Mouse (Mus musculus): ENCODE measurements at regions not wholly inside any gene's neighbourhood (a gene's known extent, or its start where the extent isn't known, plus 50 kb on each side); places are given as distances from the start of the nearest gene placed in this dataset.
A peak's percentile ranks its signal among the peaks of the same experiment; 100 is the strongest.

DNA sequence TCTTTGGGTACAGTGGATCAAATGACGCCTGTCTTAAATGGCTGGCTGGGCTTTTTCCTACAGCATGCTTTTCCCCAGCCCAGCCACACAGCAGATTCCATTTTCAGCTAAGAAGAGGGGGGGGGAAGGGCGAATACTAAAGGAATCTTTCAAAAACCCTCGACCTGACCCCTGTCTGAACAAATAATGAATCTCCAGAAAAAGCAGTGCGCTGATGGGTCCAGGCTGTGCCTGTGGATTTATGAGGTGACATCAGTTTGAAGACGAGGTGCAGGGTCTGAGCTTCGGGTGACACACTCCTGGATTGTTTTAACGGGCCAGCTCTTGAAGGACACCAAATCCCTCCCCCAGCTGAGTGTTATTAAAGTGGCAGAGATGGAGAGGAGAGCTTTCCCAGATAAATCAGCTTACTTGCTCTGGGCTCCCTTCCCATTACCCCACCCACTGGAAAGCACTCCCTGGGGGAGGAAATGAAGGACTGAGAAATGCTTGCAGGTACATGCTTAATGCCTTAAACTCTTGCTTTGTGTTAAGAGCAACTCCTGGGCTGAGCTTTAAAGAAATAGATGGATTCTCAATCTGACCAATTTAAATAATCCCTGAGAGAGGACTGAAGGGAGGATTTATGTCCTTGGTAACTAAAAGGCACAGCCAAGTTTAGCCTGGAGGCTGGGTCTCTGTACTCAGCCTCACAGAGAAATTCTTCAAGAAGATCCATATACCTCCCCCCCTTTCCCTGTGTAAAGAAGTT, 348.0 kb upstream of the Tnp1 start:
- Histone ChIP-seq H3K4me2 (peak overlapping the region; percentile 47), H3K4me1 (replicated peaks) (peaks cover 72% of the 10 kb centered on the region), H3K36me3 (no peaks in the 10 kb centered on the region), H3K9ac (0 out of 2 replicates have a peak overlapping the region, but pooled peaks have one; percentile 3), H3K4me3 (no peak overlapping the region; the same call in 1 of the 2 replicates), H3K27ac (peak overlapping the region; percentile 94), H3K27me3 (no peaks in the 10 kb centered on the region), H3K9me3 (replicated peaks) (no peaks in the 10 kb centered on the region)
- whole genome bisulfite sequencing, result 6% methylated on average over 7 of the region's 7 CpGs
- peak; percentile 76 for ATAC-seq (replicated peaks; ENCODE audit: insufficient number of reproducible peaks, insufficient read depth, low FRiP score, low read depth)

DNA sequence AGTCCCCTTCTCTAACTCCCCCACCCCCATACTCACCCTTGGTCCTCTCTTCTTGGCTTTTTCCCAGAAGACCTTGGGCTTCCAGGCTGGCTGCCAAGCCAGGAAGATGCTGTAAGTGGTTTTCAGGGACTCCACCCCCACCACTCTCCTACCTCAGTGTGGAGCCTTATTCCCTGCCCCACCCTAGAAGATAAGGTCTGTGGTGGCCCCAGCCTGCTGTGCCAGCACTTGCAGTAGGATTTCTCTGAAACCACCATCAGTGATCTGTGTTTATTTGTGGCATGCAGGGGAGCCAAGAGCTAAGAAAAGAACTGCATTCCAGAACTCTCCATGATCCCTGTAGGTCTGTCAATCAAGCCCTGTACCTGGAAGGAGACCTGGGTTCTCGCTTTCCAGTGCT, 346.4 kb upstream of the Tnp1 start:
- peak; percentile 90 for ATAC-seq (replicated peaks; ENCODE audit: insufficient number of reproducible peaks, insufficient read depth, low FRiP score, low read depth)
- Histone ChIP-seq H3K4me2 (no peak overlapping the region), H3K27ac (peak overlapping the region; percentile 94), H3K4me1 (replicated peaks) (peaks cover 60% of the 10 kb centered on the region), H3K36me3 (no peaks in the 10 kb centered on the region), H3K27me3 (no peaks in the 10 kb centered on the region), H3K9me3 (replicated peaks) (no peaks in the 10 kb centered on the region), H3K9ac (no peak overlapping the region), H3K4me3 (no peak overlapping the region)
- 26% methylated on average over 1 of the region's 1 CpGs for WGBS

- H3K27me3 ChIP-seq, result no peaks in the 10 kb centered on the region
- no peak for ATAC-seq (replicated peaks; ENCODE audit: insufficient number of reproducible peaks, insufficient read depth, low FRiP score, low read depth)
- peaks cover 52% of the 10 kb centered on the region for H3K4me1 ChIP-seq (replicated peaks)
- no peak overlapping the region for H3K9ac ChIP-seq
- no peaks in the 10 kb centered on the region for H3K36me3 ChIP-seq
- no peak overlapping the region for H3K4me2 ChIP-seq
- 68% methylated on average over 7 of the region's 7 CpGs for WGBS
- H3K9me3 ChIP-seq (replicated peaks), result no peaks in the 10 kb centered on the region
- no peak overlapping the region for H3K4me3 ChIP-seq
- peak overlapping the region; percentile 94 for H3K27ac ChIP-seq
Measured at GRCm38 (mm10) chr1:73361300-73361699, 345.6 kb upstream of the Tnp1 start.

DNA sequence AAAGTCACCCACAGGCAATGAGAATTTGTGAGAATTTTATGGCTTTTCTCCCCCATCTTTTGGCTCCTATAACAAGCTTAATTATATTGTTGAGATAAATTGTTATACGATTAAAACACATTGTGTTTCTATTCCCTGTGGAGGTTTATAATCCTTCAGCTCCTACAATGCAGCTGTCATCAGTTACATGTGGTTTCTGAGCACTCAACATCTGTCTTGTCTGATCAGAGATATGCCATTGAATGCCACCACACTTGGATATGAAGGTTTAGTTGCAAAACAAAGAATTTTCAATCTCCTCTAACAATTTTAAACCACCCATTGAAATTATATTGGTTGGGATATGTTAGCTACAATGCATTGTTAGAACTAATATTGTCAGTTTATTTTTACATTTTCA, 338.7 kb upstream of the Tnp1 start:
- no peak for ATAC-seq (replicated peaks; ENCODE audit: insufficient number of reproducible peaks, insufficient read depth, low FRiP score, low read depth)
- no peaks in the 10 kb centered on the region for H3K27me3 ChIP-seq
- no peaks in the 10 kb centered on the region for H3K4me1 ChIP-seq (replicated peaks)
- no peak overlapping the region for H3K4me2 ChIP-seq
- H3K9me3 ChIP-seq (replicated peaks), result no peaks in the 10 kb centered on the region
- H3K4me3 ChIP-seq, result no peak overlapping the region
- H3K9ac ChIP-seq, result no peak overlapping the region
- no peaks in the 10 kb centered on the region for H3K36me3 ChIP-seq
- no peak overlapping the region for H3K27ac ChIP-seq
- 67% methylated on average over 1 of the region's 1 CpGs for WGBS

GRCm38 (mm10) chr1:73348476-73348875, 332.8 kb upstream of the Tnp1 start:
- H3K9me3 ChIP-seq (replicated peaks), result no peaks in the 10 kb centered on the region
- ATAC-seq (replicated peaks; ENCODE audit: insufficient number of reproducible peaks, insufficient read depth, low FRiP score, low read depth), result no peak
- H3K4me3 ChIP-seq, result no peak overlapping the region
- H3K36me3 ChIP-seq, result no peaks in the 10 kb centered on the region
- H3K4me2 ChIP-seq, result no peak overlapping the region
- H3K27ac ChIP-seq, result no peak overlapping the region
- no peak overlapping the region for H3K9ac ChIP-seq
- WGBS, result 39% methylated on average over 6 of the region's 6 CpGs
- H3K27me3 ChIP-seq, result no peaks in the 10 kb centered on the region
- H3K4me1 ChIP-seq (replicated peaks), result 0 out of 2 replicates have a peak, but pooled peaks cover 3% of the 10 kb centered on the region

DNA sequence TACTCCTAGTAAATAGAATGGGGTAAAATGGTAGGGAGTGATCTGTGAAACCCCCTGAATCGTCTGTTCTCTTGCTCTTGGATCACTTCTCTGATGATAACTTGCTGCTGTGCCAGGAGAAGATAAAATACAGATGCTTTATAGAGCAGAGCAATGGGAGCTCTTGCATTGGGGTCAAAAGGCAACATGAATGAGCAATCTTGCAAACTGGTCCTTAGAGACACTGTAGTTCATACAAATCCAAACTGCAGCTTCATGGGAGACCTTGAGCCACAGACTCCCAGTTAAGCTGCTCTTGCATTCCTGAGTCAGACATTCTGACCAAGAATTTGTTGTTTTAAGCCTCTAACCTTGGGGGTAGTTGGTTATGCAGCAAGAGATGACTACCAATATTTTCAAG, 328.9 kb upstream of the Tnp1 start:
- Histone ChIP-seq H3K4me1 (replicated peaks) (0 out of 2 replicates have a peak, but pooled peaks cover 3% of the 10 kb centered on the region), H3K27ac (no peak overlapping the region), H3K9me3 (replicated peaks) (no peaks in the 10 kb centered on the region), H3K4me3 (no peak overlapping the region), H3K4me2 (no peak overlapping the region), H3K36me3 (no peaks in the 10 kb centered on the region), H3K27me3 (no peaks in the 10 kb centered on the region), H3K9ac (no peak overlapping the region)
- no peak for ATAC-seq (replicated peaks; ENCODE audit: insufficient number of reproducible peaks, insufficient read depth, low FRiP score, low read depth)
- WGBS, result 44% methylated on average over 1 of the region's 1 CpGs

GRCm38 (mm10) chr1:73341911-73342310, 326.2 kb upstream of the Tnp1 start:
- no peak overlapping the region for H3K4me3 ChIP-seq
- 61% methylated on average over 5 of the region's 5 CpGs for WGBS
- H3K4me2 ChIP-seq, result no peak overlapping the region
- H3K27me3 ChIP-seq, result no peaks in the 10 kb centered on the region
- H3K9me3 ChIP-seq (replicated peaks), result no peaks in the 10 kb centered on the region
- no peaks in the 10 kb centered on the region for H3K4me1 ChIP-seq (replicated peaks)
- ATAC-seq (replicated peaks; ENCODE audit: insufficient number of reproducible peaks, insufficient read depth, low FRiP score, low read depth), result no peak
- H3K9ac ChIP-seq, result no peak overlapping the region
- no peak overlapping the region for H3K27ac ChIP-seq
- no peaks in the 10 kb centered on the region for H3K36me3 ChIP-seq

- no peak for ATAC-seq (replicated peaks; ENCODE audit: insufficient number of reproducible peaks, insufficient read depth, low FRiP score, low read depth)
- no peak overlapping the region for H3K4me2 ChIP-seq
- WGBS, result 55% methylated on average over 2 of the region's 2 CpGs
Measured at GRCm38 (mm10) chr1:73337401-73337800, 321.7 kb upstream of the Tnp1 start.

DNA sequence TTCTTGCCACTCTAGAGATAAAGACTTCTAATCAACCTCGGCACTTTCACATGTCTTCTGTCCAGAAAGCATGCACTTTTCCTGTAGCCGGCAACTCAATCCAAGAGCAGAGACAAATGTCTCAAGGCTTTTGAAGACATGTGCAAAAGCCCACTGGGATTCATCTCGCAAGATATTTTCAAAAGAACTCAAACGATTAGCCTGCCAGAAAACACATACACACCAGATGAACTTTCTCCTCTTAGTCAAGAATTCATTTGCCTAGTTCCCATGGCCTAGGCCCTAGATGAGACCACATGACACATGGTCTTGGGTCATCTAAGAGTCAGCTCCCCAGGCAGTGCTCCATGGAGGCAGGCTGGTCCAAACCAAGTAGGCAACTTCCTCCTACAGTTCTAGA, 293.8 kb upstream of the Tnp1 start:
- no peak overlapping the region for H3K9ac ChIP-seq
- ATAC-seq (replicated peaks; ENCODE audit: insufficient number of reproducible peaks, insufficient read depth, low FRiP score, low read depth), result no peak
- no peaks in the 10 kb centered on the region for H3K27me3 ChIP-seq
- H3K4me2 ChIP-seq, result no peak overlapping the region
- H3K36me3 ChIP-seq, result no peaks in the 10 kb centered on the region
- H3K27ac ChIP-seq, result no peak overlapping the region
- H3K4me3 ChIP-seq, result no peak overlapping the region
- no peaks in the 10 kb centered on the region for H3K4me1 ChIP-seq (replicated peaks)
- H3K9me3 ChIP-seq (replicated peaks), result no peaks in the 10 kb centered on the region
- WGBS, result 53% methylated on average over 4 of the region's 4 CpGs

More at GRCm38 (mm10) chr1:73337401-73337800, 321.7 kb upstream of the Tnp1 start:
- no peak overlapping the region for H3K27ac ChIP-seq
- no peaks in the 10 kb centered on the region for H3K4me1 ChIP-seq (replicated peaks)
- no peak overlapping the region for H3K4me3 ChIP-seq
- H3K36me3 ChIP-seq, result no peaks in the 10 kb centered on the region
- no peaks in the 10 kb centered on the region for H3K9me3 ChIP-seq (replicated peaks)
- no peaks in the 10 kb centered on the region for H3K27me3 ChIP-seq
- H3K9ac ChIP-seq, result no peak overlapping the region

GRCm38 (mm10) chr1:73308420-73308819, 292.7 kb upstream of the Tnp1 start:
- Histone ChIP-seq H3K9ac (no peak overlapping the region), H3K4me2 (no peak overlapping the region), H3K36me3 (no peaks in the 10 kb centered on the region), H3K27ac (no peak overlapping the region), H3K27me3 (no peaks in the 10 kb centered on the region), H3K4me1 (replicated peaks) (no peaks in the 10 kb centered on the region), H3K4me3 (no peak overlapping the region), H3K9me3 (replicated peaks) (no peaks in the 10 kb centered on the region)
- no peak for ATAC-seq (replicated peaks; ENCODE audit: insufficient number of reproducible peaks, insufficient read depth, low FRiP score, low read depth)
- 85% methylated on average over 4 of the region's 4 CpGs for WGBS

- H3K4me2 ChIP-seq, result no peak overlapping the region
Measured at GRCm38 (mm10) chr1:73307194-73307593, 291.5 kb upstream of the Tnp1 start.

More at GRCm38 (mm10) chr1:73307194-73307593, 291.5 kb upstream of the Tnp1 start:
- Histone ChIP-seq H3K9me3 (replicated peaks) (no peaks in the 10 kb centered on the region), H3K9ac (no peak overlapping the region), H3K27ac (no peak overlapping the region), H3K4me3 (no peak overlapping the region), H3K27me3 (no peaks in the 10 kb centered on the region), H3K36me3 (no peaks in the 10 kb centered on the region), H3K4me1 (replicated peaks) (no peaks in the 10 kb centered on the region)
- ATAC-seq (replicated peaks; ENCODE audit: insufficient number of reproducible peaks, insufficient read depth, low FRiP score, low read depth), result no peak
- WGBS, result 28% methylated on average over 3 of the region's 3 CpGs

All from heart, embryonic 15.5 days (tissue).